Mouse (Mus musculus) bone marrow, adult 2 months (tissue): ENCODE data around the gene Rasl2-9. TPM values are rescaled to one million over a fixed set of nuclear protein-coding genes. Genes with fewer than 3 reads are reported as not detected.

ENCODE experiments used
- H3K27ac ChIP-seq: fragments of 200-500 bp; 2 replicates; pipeline ENCODE4 v1.5.1; 2012; ENCODE audit warnings: low read depth, mild to moderate bottlenecking, control low read depth, inconsistent platforms, low read length; ENCODE audit not compliant: control insufficient read depth, poor library complexity, insufficient read depth
- H3K4me1 ChIP-seq: fragments of 200-500 bp; 2 replicates; pipeline ENCODE4 v1.6.1; 2011; ENCODE audit warnings: low read length; ENCODE audit not compliant: control insufficient read depth, insufficient read depth
- H3K4me3 ChIP-seq: fragments of 200-500 bp; replicated peaks from 2 replicates; pipeline ENCODE3; 2011; ENCODE audit warnings: mild to moderate bottlenecking, low read depth, low read length, control low read depth; ENCODE audit not compliant: control insufficient read depth
- CTCF ChIP-seq: fragments of 200-500 bp; IDR thresholded peaks from 2 replicates; pipeline ENCODE4 v1.5.1; 2011; ENCODE audit warnings: low read length, control low read depth; ENCODE audit not compliant: control insufficient read depth, insufficient read depth
- POLR2A ChIP-seq: fragments of 200-500 bp; IDR thresholded peaks from 2 replicates; pipeline ENCODE4 v1.6.1; 2011; ENCODE audit warnings: low read depth, mild to moderate bottlenecking, control low read depth, low read length, borderline replicate concordance; ENCODE audit not compliant: control insufficient read depth
- WGBS: fragments of 180-500 bp; shearing (Covaris S2); methylation state at CpG from one replicate; pipeline ENCODE4 v1.1.7; 2018; 5-methylcytosine and 5-hydroxymethylcytosine counted together
- polyA plus RNA-seq: library from polyadenylated mRNA; stranded (reverse); fragments of >200 nt; gene quantifications from 2 replicates; pipeline ENCODE4 v1.2.4, GENCODE M21; 2011; ENCODE audit warnings: low replicate concordance; ENCODE audit not compliant: missing spikeins, insufficient read depth, insufficient read length

Gene Rasl2-9
- polyA plus RNA-seq, 1 experiment, result not detected

GRCm38 (mm10) chr7:5099796-5100195 lies 26.0 kb downstream of the Rasl2-9 start:
- no peak for TF ChIP-seq POLR2A
- TF ChIP-seq CTCF, result no peak
- WGBS, result 84% methylated on average over 3 of the region's 3 CpGs
- H3K27ac ChIP-seq, result no peak overlapping the region
- H3K4me3 ChIP-seq, result no peak overlapping the region
- peaks cover 4% of the 10 kb centered on the region for H3K4me1 ChIP-seq

GRCm38 (mm10) chr7:5098769-5099168 lies 27.0 kb downstream of the Rasl2-9 start:
- Histone ChIP-seq H3K4me3 (no peak overlapping the region), H3K4me1 (peaks cover 4% of the 10 kb centered on the region), H3K27ac (no peak overlapping the region)
- WGBS, result 84% methylated on average over 5 of the region's 5 CpGs
- no peak for TF ChIP-seq CTCF
- TF ChIP-seq POLR2A, result no peak

- no peak overlapping the region for H3K27ac ChIP-seq
- TF ChIP-seq POLR2A, result no peak
- no peak for TF ChIP-seq CTCF
- 91% methylated on average over 21 of the region's 21 CpGs for WGBS
- H3K4me1 ChIP-seq, result no peaks in the 10 kb centered on the region
- no peak overlapping the region for H3K4me3 ChIP-seq
Observed at GRCm38 (mm10) chr7:5092831-5093510, 32.8 kb downstream of the Rasl2-9 start.

- TF ChIP-seq CTCF (no peak), POLR2A (no peak)
- Histone ChIP-seq H3K4me1 (no peaks in the 10 kb centered on the region), H3K27ac (no peak overlapping the region), H3K4me3 (no peak overlapping the region)
- 93% methylated on average over 6 of the region's 6 CpGs for WGBS
Observed at GRCm38 (mm10) chr7:5092381-5092780, 33.4 kb downstream of the Rasl2-9 start.

- no peak for TF ChIP-seq POLR2A
- TF ChIP-seq CTCF, result no peak
- H3K27ac ChIP-seq, result no peak overlapping the region
- no peak overlapping the region for H3K4me3 ChIP-seq
- 91% methylated on average over 15 of the region's 15 CpGs for WGBS
- H3K4me1 ChIP-seq, result no peaks in the 10 kb centered on the region
Observed at GRCm38 (mm10) chr7:5091008-5091728, 34.6 kb downstream of the Rasl2-9 start.

- no peak overlapping the region for H3K4me3 ChIP-seq
- H3K4me1 ChIP-seq, result no peaks in the 10 kb centered on the region; the same call in 1 of the 2 replicates
- WGBS, result 96% methylated on average over 15 of the region's 15 CpGs
- TF ChIP-seq POLR2A (no peak), CTCF (no peak)
- no peak overlapping the region for H3K27ac ChIP-seq
Observed at GRCm38 (mm10) chr7:5089853-5090252, 35.9 kb downstream of the Rasl2-9 start.

- H3K27ac ChIP-seq, result no peak overlapping the region
- no peak for TF ChIP-seq CTCF
- no peak for TF ChIP-seq POLR2A
- WGBS, result 78% methylated on average over 4 of the region's 4 CpGs
- H3K4me1 ChIP-seq, result peaks cover 2% of the 10 kb centered on the region; the same call in 1 of the 2 replicates
- H3K4me3 ChIP-seq, result no peak overlapping the region
Observed at GRCm38 (mm10) chr7:5087886-5088285, 37.9 kb downstream of the Rasl2-9 start.

GRCm38 (mm10) chr7:5086921-5087440 lies 38.8 kb downstream of the Rasl2-9 start:
- peaks cover 2% of the 10 kb centered on the region; the same call in 1 of the 2 replicates for H3K4me1 ChIP-seq
- H3K4me3 ChIP-seq, result no peak overlapping the region
- TF ChIP-seq CTCF (no peak), POLR2A (no peak)
- no peak overlapping the region for H3K27ac ChIP-seq
- WGBS, result 88% methylated on average over 5 of the region's 5 CpGs

GRCm38 (mm10) chr7:5085512-5085911 lies 40.2 kb downstream of the Rasl2-9 start:
- H3K4me1 ChIP-seq, result peaks cover 2% of the 10 kb centered on the region; the same call in 1 of the 2 replicates
- no peak overlapping the region for H3K4me3 ChIP-seq
- TF ChIP-seq CTCF (no peak), POLR2A (no peak)
- WGBS, result 69% methylated on average over 1 of the region's 1 CpGs
- no peak overlapping the region for H3K27ac ChIP-seq
